Mouse (Mus musculus): ENCODE data around the gene Glra1.

- TF ChIP-seq CTCF (conservative IDR thresholded peaks at IDR 0.05; ENCODE audit: insufficient read depth, insufficient read length, low read depth, low read length) (no peak), POLR2A (IDR thresholded peaks at IDR 0.05; ENCODE audit: low read depth, low read length) (no peak)
Measured at GRCm38 (mm10) chr11:55471467-55471866, 136.5 kb downstream of the Glra1 start.

Measured in kidney, adult 2 months (tissue).